Mouse (Mus musculus): ENCODE measurements around the gene Galnt10.

DNA sequence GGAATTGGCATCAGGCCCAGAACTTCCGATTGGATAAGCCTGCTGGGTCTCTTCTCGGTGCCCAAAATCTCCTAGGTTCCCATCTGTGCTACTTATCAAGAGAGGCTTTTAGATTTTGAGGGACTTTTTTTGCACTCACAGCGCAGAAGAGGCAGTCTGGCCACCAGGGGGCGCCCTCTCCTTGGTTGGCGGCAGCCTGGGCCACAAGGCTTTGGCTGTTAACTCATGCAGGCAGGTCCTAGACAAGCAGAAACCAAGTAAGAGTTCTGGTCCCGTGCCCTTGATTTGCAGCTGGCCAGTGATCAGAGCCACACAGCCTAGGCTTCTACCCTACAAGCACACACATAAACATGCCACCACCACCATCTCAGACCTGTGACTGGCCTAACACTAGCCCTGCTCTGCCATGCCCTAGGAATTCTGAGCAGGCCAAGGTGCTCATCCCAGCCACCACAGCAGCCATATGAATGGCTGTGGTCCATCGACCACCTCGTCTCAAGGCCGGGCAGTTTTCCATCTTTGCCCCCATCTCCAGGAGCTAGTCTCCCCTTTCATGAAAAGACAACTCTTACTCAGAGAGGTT, 174.8 kb downstream of the Galnt10 start:
- TF ChIP-seq GATA1 (IDR thresholded peaks at IDR 0.05; ENCODE audit: low read length) = no peak
- no peak for TF ChIP-seq TAL1 (IDR thresholded peaks at IDR 0.05; ENCODE audit: low read length)

Measured in erythroblast, embryonic 14.5 days (primary cell).